Mouse (Mus musculus) spleen, adult 2 months (tissue): Measurements from ENCODE around the gene Tm9sf3. TPM values are rescaled to one million over a fixed set of nuclear protein-coding genes. Genes with fewer than 3 reads are reported as not detected.

Experiments
- DNase-seq, 2 experiments: peaks; one replicate each; pipeline versions ENCODE4 v3.0.0 to v3.0.0-alpha.2; 2012 to 2021; ENCODE audit warnings: low spot score in 2 of 2, low read depth in 1 of 2
- H3K27ac ChIP-seq: fragments of 200-500 bp; 2 replicates; pipeline ENCODE4 v1.5.1; 2012; ENCODE audit warnings: low read length, inconsistent platforms; ENCODE audit not compliant: insufficient read depth
- H3K27me3 ChIP-seq: fragments of 200-500 bp; 2 replicates; pipeline ENCODE4 v1.6.1; 2012; ENCODE audit warnings: mild to moderate bottlenecking, moderate library complexity, low read length, inconsistent platforms; ENCODE audit not compliant: control insufficient read depth, insufficient read depth
- H3K36me3 ChIP-seq: fragments of 200-500 bp; 2 replicates; pipeline ENCODE4 v1.6.1; 2012; ENCODE audit warnings: mild to moderate bottlenecking, low read length, inconsistent platforms; ENCODE audit not compliant: control insufficient read depth, insufficient read depth
- H3K4me1 ChIP-seq: fragments of 200-500 bp; 2 replicates; pipeline ENCODE4 v1.6.1; 2011; ENCODE audit warnings: inconsistent platforms; ENCODE audit not compliant: control insufficient read depth, insufficient read depth, insufficient read length
- H3K4me3 ChIP-seq: fragments of 200-500 bp; 2 replicates; pipeline ENCODE4 v1.5.1; 2011; ENCODE audit warnings: mild to moderate bottlenecking, inconsistent platforms; ENCODE audit not compliant: insufficient read depth, insufficient read length; ENCODE audit errors: extremely low read depth
- CTCF ChIP-seq: fragments of 200-500 bp; IDR thresholded peaks from 2 replicates; pipeline ENCODE4 v1.5.1; 2011; ENCODE audit warnings: mild to moderate bottlenecking, inconsistent platforms; ENCODE audit not compliant: insufficient read depth, insufficient read length, insufficient replicate concordance; ENCODE audit errors: extremely low read depth
- POLR2A ChIP-seq: fragments of 200-500 bp; IDR thresholded peaks from 2 replicates; pipeline ENCODE4 v1.6.1; 2011; ENCODE audit warnings: low read depth, low read length, inconsistent platforms
- WGBS: fragments of 180-500 bp; shearing (Covaris S2); methylation state at CpG from one replicate; pipeline ENCODE4 v1.1.7; 2018; 5-methylcytosine and 5-hydroxymethylcytosine counted together
- polyA plus RNA-seq: library from polyadenylated mRNA; depleted of rRNA; stranded (reverse); fragments of >200 nt; gene quantifications from 2 replicates; pipeline ENCODE4 v1.2.3, GENCODE M21; 2012

Tm9sf3 gene
- polyA plus RNA-seq, 1 experiment, result 23.8 TPM

GRCm38 (mm10) chr19:41299446-41299845, 35.6 kb upstream of the Tm9sf3 start:
- H3K27me3 ChIP-seq, result no peaks in the 10 kb centered on the region
- TF ChIP-seq CTCF (no peak), POLR2A (no peak)
- DNase-seq, result no peak
- H3K4me1 ChIP-seq, result no peaks in the 10 kb centered on the region
- no peak overlapping the region for H3K4me3 ChIP-seq
- WGBS, result 93% methylated on average over 8 of the region's 8 CpGs
- H3K36me3 ChIP-seq, result peaks cover 58% of the 10 kb centered on the region
- no peak overlapping the region for H3K27ac ChIP-seq

- Histone ChIP-seq H3K4me1 (no peaks in the 10 kb centered on the region), H3K27me3 (no peaks in the 10 kb centered on the region), H3K4me3 (no peak overlapping the region), H3K36me3 (peaks cover 42% of the 10 kb centered on the region), H3K27ac (no peak overlapping the region)
- 83% methylated on average over 5 of the region's 5 CpGs for WGBS
- no peak for DNase-seq
- TF ChIP-seq CTCF, result peak; percentile 45; the same call in 1 of the 2 replicates
- TF ChIP-seq POLR2A, result no peak
Observed at GRCm38 (mm10) chr19:41290952-41291619, 27.3 kb upstream of the Tm9sf3 start.

GRCm38 (mm10) chr19:41288568-41288967, 24.8 kb upstream of the Tm9sf3 start:
- Histone ChIP-seq H3K4me1 (no peaks in the 10 kb centered on the region), H3K27ac (no peak overlapping the region), H3K4me3 (no peak overlapping the region), H3K36me3 (peaks cover 45% of the 10 kb centered on the region), H3K27me3 (no peaks in the 10 kb centered on the region)
- no peak for TF ChIP-seq POLR2A
- TF ChIP-seq CTCF, result no peak
- DNase-seq, result no peak
- 90% methylated on average over 6 of the region's 6 CpGs for WGBS

GRCm38 (mm10) chr19:41287224-41287623, 23.4 kb upstream of the Tm9sf3 start:
- 91% methylated on average over 7 of the region's 7 CpGs for WGBS
- H3K27me3 ChIP-seq, result no peaks in the 10 kb centered on the region
- peaks cover 45% of the 10 kb centered on the region for H3K36me3 ChIP-seq
- no peaks in the 10 kb centered on the region for H3K4me1 ChIP-seq
- no peak for DNase-seq
- H3K27ac ChIP-seq, result no peak overlapping the region
- TF ChIP-seq CTCF (no peak), POLR2A (no peak)
- H3K4me3 ChIP-seq, result no peak overlapping the region

GRCm38 (mm10) chr19:41284515-41284914, 20.7 kb upstream of the Tm9sf3 start:
- no peak overlapping the region for H3K4me3 ChIP-seq
- no peaks in the 10 kb centered on the region for H3K27me3 ChIP-seq
- no peak overlapping the region for H3K27ac ChIP-seq
- H3K36me3 ChIP-seq, result peaks cover 49% of the 10 kb centered on the region
- DNase-seq, result no peak
- WGBS, result 78% methylated on average over 6 of the region's 6 CpGs
- H3K4me1 ChIP-seq, result no peaks in the 10 kb centered on the region
- TF ChIP-seq CTCF (no peak), POLR2A (no peak)

- Histone ChIP-seq H3K4me1 (no peaks in the 10 kb centered on the region), H3K4me3 (no peak overlapping the region), H3K27ac (no peak overlapping the region), H3K36me3 (peaks cover 42% of the 10 kb centered on the region), H3K27me3 (no peaks in the 10 kb centered on the region)
- TF ChIP-seq CTCF (no peak), POLR2A (no peak)
- no peak for DNase-seq
- 22% methylated on average over 5 of the region's 5 CpGs for WGBS
Observed at GRCm38 (mm10) chr19:41282718-41283117, 18.9 kb upstream of the Tm9sf3 start.

GRCm38 (mm10) chr19:41282216-41282615, 18.4 kb upstream of the Tm9sf3 start:
- no peak for DNase-seq
- Histone ChIP-seq H3K36me3 (peaks cover 43% of the 10 kb centered on the region), H3K4me3 (no peak overlapping the region), H3K27ac (no peak overlapping the region), H3K4me1 (no peaks in the 10 kb centered on the region), H3K27me3 (no peaks in the 10 kb centered on the region)
- 89% methylated on average over 4 of the region's 4 CpGs for WGBS
- TF ChIP-seq POLR2A, result no peak
- no peak for TF ChIP-seq CTCF
